Mouse (Mus musculus) spleen, adult 2 months (tissue): ENCODE data around the gene Tmod2.

ENCODE experiments used
- CTCF ChIP-seq: fragments of 200-500 bp; IDR thresholded peaks from 2 replicates; pipeline ENCODE4 v1.5.1; 2011; ENCODE audit warnings: mild to moderate bottlenecking, inconsistent platforms; ENCODE audit not compliant: insufficient read depth, insufficient read length, insufficient replicate concordance; ENCODE audit errors: extremely low read depth
- POLR2A ChIP-seq: fragments of 200-500 bp; IDR thresholded peaks from 2 replicates; pipeline ENCODE4 v1.6.1; 2011; ENCODE audit warnings: low read depth, low read length, inconsistent platforms

DNA sequence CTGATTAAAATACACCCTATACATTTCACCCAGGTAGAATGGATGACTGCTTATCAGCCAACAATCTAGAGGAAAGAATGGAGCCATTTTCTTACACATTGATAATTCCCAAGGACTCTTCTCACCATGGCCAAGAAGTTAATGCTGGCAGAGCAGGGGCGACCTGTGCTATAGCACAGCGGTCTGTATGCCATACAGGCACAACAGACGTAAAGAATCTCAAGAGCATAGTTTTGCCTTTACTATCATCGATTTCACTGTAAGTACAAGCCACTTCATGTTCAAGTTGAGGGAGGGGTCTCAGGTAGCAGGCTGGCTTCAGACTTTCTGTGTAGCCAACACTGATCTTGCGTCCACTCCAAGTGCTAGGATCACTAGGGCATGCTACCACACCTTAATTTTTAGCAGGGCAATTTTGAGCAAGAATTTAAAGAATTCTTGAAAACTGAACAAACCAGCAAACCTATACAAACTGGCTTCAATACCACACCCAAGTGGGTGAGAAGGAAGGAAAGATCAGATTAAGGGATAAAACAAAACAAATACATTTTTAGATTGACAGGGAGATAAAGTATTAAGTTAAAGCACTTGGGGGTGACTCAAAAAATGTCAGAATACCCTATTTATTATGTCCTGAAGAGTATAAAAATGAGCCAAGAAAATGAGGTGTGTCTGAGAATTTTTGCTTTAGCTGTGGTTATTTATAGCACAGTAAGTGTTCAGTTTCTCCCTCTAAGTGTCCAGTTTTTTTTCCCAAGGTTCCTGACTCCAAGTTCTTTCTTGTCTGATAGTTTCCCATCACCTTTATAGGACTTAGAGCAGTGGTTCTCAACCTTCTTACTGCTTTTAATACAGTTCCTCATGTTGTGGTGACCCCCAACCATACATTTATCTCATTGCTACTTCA is 39.8 kb downstream of the Tmod2 start:
- TF ChIP-seq CTCF: no peak
- TF ChIP-seq POLR2A: no peak
